Mouse (Mus musculus) kidney, adult 8-10 months (tissue): ENCODE results near the gene Ptpn6.
A peak's percentile ranks its signal among the peaks of the same experiment; 100 is the strongest.
"Not testable (repeated sequence)": the region's sequence is repeated elsewhere in the genome, so short reads cannot be mapped to it uniquely, and the experiment has no call there.

Experiments used
- DNase-seq, 2 experiments: peaks; one replicate each; pipeline ENCODE4 v3.0.0; 2022

The Ptpn6 gene

GRCm38 (mm10) chr6:124694166-124694955 is 44.2 kb downstream of the Ptpn6 start:
- DNase-seq = peak; percentile 92 to 95

- peak; percentile 53 to 57 for DNase-seq
Measured at GRCm38 (mm10) chr6:124693243-124693981, 45.1 kb downstream of the Ptpn6 start.

- no peak for DNase-seq
Measured at GRCm38 (mm10) chr6:124690517-124690916, 48.0 kb downstream of the Ptpn6 start.

- no peak for DNase-seq
Measured at GRCm38 (mm10) chr6:124689011-124689410, 49.5 kb downstream of the Ptpn6 start.

GRCm38 (mm10) chr6:124688151-124688758 is 50.3 kb downstream of the Ptpn6 start:
- no peak for DNase-seq

- DNase-seq = not testable (repeated sequence)
Measured at GRCm38 (mm10) chr6:124686644-124687043, 51.9 kb downstream of the Ptpn6 start.

GRCm38 (mm10) chr6:124685606-124686386 is 52.7 kb downstream of the Ptpn6 start:
- DNase-seq = no peak

GRCm38 (mm10) chr6:124683591-124684417 is 54.7 kb downstream of the Ptpn6 start:
- peak; percentile 78 to 80 for DNase-seq

GRCm38 (mm10) chr6:124682291-124682690 is 56.2 kb downstream of the Ptpn6 start:
- peak in 1 of 2 experiments; percentile 42 for DNase-seq

- no peak for DNase-seq
Measured at GRCm38 (mm10) chr6:124679486-124679885, 59.0 kb downstream of the Ptpn6 start.

GRCm38 (mm10) chr6:124678769-124679168 is 59.7 kb downstream of the Ptpn6 start:
- DNase-seq = no peak

GRCm38 (mm10) chr6:124676171-124676570 is 62.3 kb downstream of the Ptpn6 start:
- DNase-seq = peak in 1 of 2 experiments; percentile 38

GRCm38 (mm10) chr6:124674591-124674990 is 63.9 kb downstream of the Ptpn6 start:
- DNase-seq = peak; percentile 45 to 65

GRCm38 (mm10) chr6:124673619-124674018 is 64.9 kb downstream of the Ptpn6 start:
- peak; percentile 61 to 64 for DNase-seq

- no peak for DNase-seq
Measured at GRCm38 (mm10) chr6:124672100-124672499, 66.4 kb downstream of the Ptpn6 start.
